Mouse (Mus musculus) stomach, postnatal 0 days (tissue): Measurements from ENCODE around the gene Ryr1. TPM values are rescaled to one million over a fixed set of nuclear protein-coding genes. Genes with fewer than 3 reads are reported as not detected.
A peak's percentile ranks its signal among the peaks of the same experiment; 100 is the strongest.

Source experiments
- ATAC-seq: fragments of 200-750 bp; cut with Nextera tagmentation; 2 replicates; pipeline ENCODE4 v1.8.0; 2017; ENCODE audit not compliant: low FRiP score, low TSS enrichment
- DNase-seq: peaks from one replicate; pipeline ENCODE4 v3.0.0-alpha.2; 2016; ENCODE audit warnings: low spot score
- H3K27ac ChIP-seq: fragments of 300-500 bp; sonication (generic); replicated peaks from 2 replicates; pipeline ENCODE4 v1.5.1; 2014; ENCODE audit warnings: mild to moderate bottlenecking, control low read depth
- H3K27me3 ChIP-seq: fragments of 300-500 bp; sonication (generic); 2 replicates; pipeline ENCODE4 v1.6.1; 2014; ENCODE audit warnings: low read length; ENCODE audit not compliant: control insufficient read depth, insufficient read depth
- H3K36me3 ChIP-seq: fragments of 300-500 bp; sonication (generic); 2 replicates; pipeline ENCODE4 v1.6.1; 2014; ENCODE audit warnings: low read length, mixed read lengths; ENCODE audit not compliant: control insufficient read depth, insufficient read depth
- H3K4me1 ChIP-seq: fragments of 300-500 bp; sonication (generic); replicated peaks from 2 replicates; pipeline ENCODE4 v1.6.1; 2014; ENCODE audit warnings: antibody characterized with exemption; ENCODE audit not compliant: control insufficient read depth, insufficient read depth
- H3K4me2 ChIP-seq: fragments of 300-500 bp; sonication (generic); replicated peaks from 2 replicates; pipeline ENCODE4 v1.6.1; 2014; ENCODE audit warnings: low read depth, mild to moderate bottlenecking, control low read depth, moderate library complexity
- H3K4me3 ChIP-seq: fragments of 300-500 bp; sonication (generic); 2 replicates; pipeline ENCODE4 v1.5.1; 2014; ENCODE audit warnings: low read depth, low read length, control low read depth
- H3K9ac ChIP-seq: fragments of 300-500 bp; sonication (generic); 2 replicates; pipeline ENCODE4 v1.6.1; 2014; ENCODE audit warnings: mild to moderate bottlenecking, low read length, control low read depth, mixed read lengths
- H3K9me3 ChIP-seq: fragments of 300-500 bp; sonication (generic); 2 replicates; pipeline ENCODE4 v1.6.1; 2016; ENCODE audit warnings: low read length; ENCODE audit not compliant: control insufficient read depth
- CTCF ChIP-seq: IDR thresholded peaks from 2 replicates; pipeline ENCODE4 v1.5.1; 2016; ENCODE audit warnings: antibody characterized with exemption, low read depth, mild to moderate bottlenecking, moderate library complexity
- EP300 ChIP-seq: optimal IDR thresholded peaks from 2 replicates; pipeline ENCODE3; 2016; ENCODE audit warnings: antibody characterized with exemption
- WGBS: fragments of 180-500 bp; shearing (Covaris S2); extraction: QIAGEN DNeasy Blood & Tissue Kit; methylation state at CpG from one replicate; pipeline ENCODE4 v1.1.7; 2014; 5-methylcytosine and 5-hydroxymethylcytosine counted together
- polyA plus RNA-seq: library from polyadenylated mRNA; unstranded; fragments of >200 nt; fragmentation: Nextera tagmentation; extraction: Ambion mirVana; gene quantifications from 2 replicates; pipeline ENCODE4 v1.2.1, GENCODE M21; 2015

Ryr1 gene
- polyA plus RNA-seq, 1 experiment from 2014 or later, result 0.11 TPM

DNA sequence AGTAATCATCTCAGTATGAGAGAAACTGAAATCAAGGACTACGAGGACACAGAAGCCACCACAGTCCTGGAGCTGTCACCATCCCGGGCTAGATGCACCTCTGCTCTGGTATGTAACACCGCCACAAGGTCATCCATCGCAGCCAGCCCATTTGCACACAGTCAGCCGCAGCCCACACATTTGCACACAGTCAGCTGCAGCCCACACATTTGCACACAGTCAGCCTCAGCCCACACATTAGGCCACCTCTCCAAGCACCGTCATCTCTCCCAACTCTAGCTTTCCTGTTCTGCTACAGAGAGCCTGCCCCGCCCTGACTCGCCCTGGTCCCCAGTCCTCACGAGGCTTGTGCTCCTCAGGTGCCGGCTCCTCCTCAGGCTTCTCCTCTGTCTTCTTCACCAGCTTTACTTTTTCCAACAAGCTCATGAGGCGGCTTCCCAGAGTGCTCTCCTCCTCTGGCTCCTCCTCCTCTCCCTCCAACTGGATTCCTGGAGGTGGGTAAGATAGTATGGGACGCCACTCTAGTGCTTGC, 45.5 kb downstream of the Ryr1 start:
- H3K27me3 ChIP-seq, result no peaks in the 10 kb centered on the region
- DNase-seq (no peak), ATAC-seq (no peak)
- no peaks in the 10 kb centered on the region for H3K36me3 ChIP-seq
- H3K9ac ChIP-seq, result no peak overlapping the region
- H3K4me1 ChIP-seq, result no peaks in the 10 kb centered on the region
- 66% methylated on average over 12 of the region's 12 CpGs for WGBS
- no peak overlapping the region for H3K4me2 ChIP-seq
- no peak overlapping the region for H3K27ac ChIP-seq
- H3K4me3 ChIP-seq, result no peak overlapping the region
- no peaks in the 10 kb centered on the region for H3K9me3 ChIP-seq
- TF ChIP-seq EP300, result no peak
- TF ChIP-seq CTCF, result no peak

DNA sequence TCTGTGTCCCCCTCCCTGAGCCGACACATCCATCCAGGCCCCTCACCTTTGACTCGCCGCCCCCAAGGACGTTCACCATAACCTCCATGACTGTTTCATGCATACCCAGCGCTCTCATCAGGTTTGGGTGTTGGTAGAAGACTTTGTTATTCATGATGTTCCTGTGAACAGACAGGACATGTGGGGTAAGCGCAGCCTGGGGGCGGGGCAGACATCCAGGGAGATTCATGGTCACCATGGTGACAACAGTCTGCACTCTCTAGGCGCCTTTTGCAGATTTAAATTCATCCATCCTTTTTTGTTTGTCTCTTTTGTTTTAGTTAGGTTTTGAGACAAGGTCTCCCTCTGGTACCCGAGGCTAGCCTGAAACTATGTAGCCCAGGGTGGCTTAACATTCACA, 48.0 kb downstream of the Ryr1 start:
- Histone ChIP-seq H3K4me2 (no peak overlapping the region), H3K27ac (no peak overlapping the region), H3K27me3 (no peaks in the 10 kb centered on the region), H3K9ac (no peak overlapping the region), H3K4me3 (no peak overlapping the region), H3K36me3 (no peaks in the 10 kb centered on the region), H3K4me1 (no peaks in the 10 kb centered on the region), H3K9me3 (no peaks in the 10 kb centered on the region)
- TF ChIP-seq CTCF, result no peak
- no peak for TF ChIP-seq EP300
- ATAC-seq (no peak), DNase-seq (no peak)
- WGBS, result 74% methylated on average over 9 of the region's 9 CpGs

DNA sequence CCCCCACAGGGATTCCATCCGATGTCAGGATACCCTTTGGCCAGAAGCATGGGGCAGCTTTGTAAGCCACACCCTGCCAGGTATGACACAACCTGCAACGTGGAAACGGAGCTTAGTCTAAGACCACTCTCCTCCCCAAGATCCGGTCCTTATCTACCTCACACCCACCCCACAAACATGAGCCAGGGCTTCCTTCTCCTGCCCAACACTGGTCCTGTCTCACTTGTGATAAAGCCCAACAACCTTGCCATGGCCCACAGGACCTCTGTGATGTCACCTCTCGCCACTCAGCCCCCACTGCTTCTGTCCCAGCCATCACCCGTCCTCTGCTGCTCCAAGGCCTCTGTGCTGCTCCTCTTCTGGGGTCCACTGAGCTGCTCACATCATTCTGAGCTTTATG, 49.8 kb downstream of the Ryr1 start:
- WGBS, result 70% methylated on average over 6 of the region's 6 CpGs
- H3K27me3 ChIP-seq, result no peaks in the 10 kb centered on the region

DNA sequence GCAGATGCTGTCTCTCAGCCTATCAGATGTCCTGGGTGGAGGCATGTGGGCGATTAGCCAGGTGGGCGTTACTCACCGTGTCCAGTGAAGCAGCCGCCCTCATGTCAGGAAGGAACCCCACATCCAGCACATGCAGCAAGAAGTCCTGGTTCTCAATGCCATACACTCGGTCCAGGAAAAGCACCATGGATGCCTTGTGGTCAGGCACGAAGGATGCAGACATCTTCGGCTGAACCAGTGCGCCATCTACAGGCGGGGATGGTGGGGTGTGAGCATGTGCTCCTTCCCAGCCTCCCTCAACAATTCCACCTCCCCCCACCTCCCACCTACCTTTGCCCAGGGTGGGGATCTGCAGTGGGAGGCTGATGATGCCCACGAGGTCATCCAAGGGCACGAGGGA, 52.3 kb downstream of the Ryr1 start:
- Histone ChIP-seq H3K27ac (no peak overlapping the region), H3K27me3 (no peaks in the 10 kb centered on the region), H3K4me2 (no peak overlapping the region), H3K9ac (no peak overlapping the region), H3K9me3 (no peaks in the 10 kb centered on the region), H3K36me3 (no peaks in the 10 kb centered on the region), H3K4me3 (no peak overlapping the region), H3K4me1 (no peaks in the 10 kb centered on the region)
- TF ChIP-seq EP300 (no peak), CTCF (peak; percentile 63)
- DNase-seq (peak; percentile 50), ATAC-seq (0 out of 2 replicates have a peak, but pooled peaks have one; percentile 7)
- WGBS, result 44% methylated on average over 11 of the region's 11 CpGs

More for the DNA sequence above, 49.8 kb downstream of the Ryr1 start:
- Histone ChIP-seq H3K4me2 (no peak overlapping the region), H3K4me1 (no peaks in the 10 kb centered on the region), H3K27ac (no peak overlapping the region), H3K9me3 (no peaks in the 10 kb centered on the region), H3K9ac (no peak overlapping the region), H3K4me3 (no peak overlapping the region), H3K36me3 (no peaks in the 10 kb centered on the region)
- DNase-seq (no peak), ATAC-seq (no peak)
- TF ChIP-seq EP300 (no peak), CTCF (no peak)

DNA sequence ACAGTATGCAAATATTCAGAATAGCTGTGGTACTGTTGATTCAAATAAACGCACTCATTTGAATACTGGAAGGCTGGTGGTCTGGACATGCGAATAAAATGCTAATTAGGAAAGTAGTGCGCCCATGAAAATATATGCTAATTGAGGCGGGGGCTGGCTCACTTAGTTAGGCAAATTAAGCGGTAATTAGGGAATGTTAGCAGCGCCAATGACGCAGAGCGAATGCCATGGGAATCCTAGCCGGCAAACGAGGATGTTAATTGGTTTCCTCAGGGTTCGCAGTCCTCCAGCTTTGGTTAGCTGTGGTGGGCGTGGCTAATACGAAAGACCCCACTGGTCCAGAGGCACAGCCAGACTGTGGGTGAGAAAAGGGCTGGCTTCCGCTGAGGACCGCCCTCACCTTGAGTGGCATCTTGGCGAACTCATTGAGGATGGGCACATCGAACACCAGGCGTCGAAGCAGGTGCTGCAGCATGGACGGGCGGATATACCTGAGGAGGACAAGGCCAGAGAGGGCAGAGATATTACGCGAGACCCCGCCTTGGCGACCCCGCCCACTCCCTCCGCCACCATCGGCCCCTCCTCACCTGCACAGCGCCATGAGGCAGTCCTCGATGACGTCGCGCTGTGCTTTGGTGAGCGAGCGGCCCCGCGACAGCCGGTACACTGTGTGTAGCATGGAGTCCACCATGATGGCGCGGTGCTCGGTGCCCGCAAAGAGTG, 53.6 kb downstream of the Ryr1 start:
- no peak overlapping the region for H3K27ac ChIP-seq
- peak; percentile 30; the same call in 1 of the 2 replicates for ATAC-seq
- 0 out of 2 replicates have a peak overlapping the region, but pooled peaks have one; percentile 6 for H3K4me3 ChIP-seq
- H3K4me1 ChIP-seq, result no peaks in the 10 kb centered on the region
- no peaks in the 10 kb centered on the region for H3K36me3 ChIP-seq
- 12% methylated on average over 42 of the region's 42 CpGs for WGBS
- no peak overlapping the region for H3K9ac ChIP-seq
- no peaks in the 10 kb centered on the region for H3K9me3 ChIP-seq
- no peak for DNase-seq
- TF ChIP-seq EP300 (no peak), CTCF (no peak)
- H3K4me2 ChIP-seq, result 0 out of 2 replicates have a peak overlapping the region, but pooled peaks have one; percentile 27
- no peaks in the 10 kb centered on the region for H3K27me3 ChIP-seq
